ENCODE assay signal across 9 mouse cellular contexts in genomic region chr9:8899616-8900202, GRCm38 (mm10). TPM values are rescaled to one million over a fixed set of nuclear protein-coding genes. Genes with fewer than 3 reads are reported as not detected.
DNase-seq lines count a peak whose midpoint lies in the region; ATAC-seq and TF ChIP-seq lines count a peak whose summit lies in the region.
"Had no signal": no experiment of that assay in that cellular context is flagged by ENCODE, and none has a peak within 500 bp of the region (broad histone marks: within the 10 kb centered on the region; RNA-seq: fewer than 3 reads in every experiment).

Pgr (plus strand) TSS chr9:8899833.

- no peak for TF ChIP-seq CTCF in stomach, postnatal 0 days (IDR thresholded peaks at IDR 0.05; ENCODE audit: low read depth)

- H3K27me3 ChIP-seq in heart, embryonic 12.5 days (replicated peaks) = peaks cover 61% of the 10 kb centered on the region
- peaks cover 27% of the 10 kb centered on the region for H3K27me3 ChIP-seq in hindbrain, embryonic 11.5 days (ENCODE audit: control insufficient read depth, insufficient read depth, low read length)
- peaks cover 6% of the 10 kb centered on the region for H3K27me3 ChIP-seq in stomach, postnatal 0 days (ENCODE audit: control insufficient read depth, insufficient read depth, low read length)
- H3K27me3 ChIP-seq: CH12.LX had no signal

- intact Hi-C loops in heart, postnatal 14 days (cut with DNase I) = no loop called here

- H3K36me3 ChIP-seq in heart, embryonic 12.5 days = no peaks in the 10 kb centered on the region
- no peaks in the 10 kb centered on the region for H3K36me3 ChIP-seq in hindbrain, embryonic 11.5 days (ENCODE audit: control insufficient read depth, insufficient read depth, low read length)
- H3K36me3 ChIP-seq in stomach, postnatal 0 days (ENCODE audit: control insufficient read depth, insufficient read depth, low read length) = no peaks in the 10 kb centered on the region

- peak within 1 kb of the TSS; percentile 99 for H3K4me2 ChIP-seq in heart, embryonic 12.5 days
- peak within 1 kb of the TSS; percentile 96 for H3K4me2 ChIP-seq in hindbrain, embryonic 11.5 days (replicated peaks; ENCODE audit: low read depth, low read length)
- H3K4me2 ChIP-seq in stomach, postnatal 0 days (replicated peaks; ENCODE audit: low read depth) = peak within 1 kb of the TSS; percentile 77

- peak within 1 kb of the TSS; percentile 25; the same call in 1 of the 2 replicates for H3K9ac ChIP-seq in heart, embryonic 12.5 days
- peak within 1 kb of the TSS; percentile 15; the same call in 1 of the 2 replicates for H3K9ac ChIP-seq in hindbrain, embryonic 11.5 days (ENCODE audit: low read depth, low read length)
- H3K9ac ChIP-seq in stomach, postnatal 0 days (ENCODE audit: low read length) = peak within 1 kb of the TSS; percentile 41

- no peak within 1 kb of the TSS for H3K27ac ChIP-seq in heart, embryonic 12.5 days (ENCODE audit: poor library complexity, severe bottlenecking)
- no peak within 1 kb of the TSS for H3K27ac ChIP-seq in hindbrain, embryonic 11.5 days (ENCODE audit: low read depth, low read length)
- no peak within 1 kb of the TSS for H3K27ac ChIP-seq in stomach, postnatal 0 days (replicated peaks)

- WGBS in heart, embryonic 12.5 days = under 1% methylated on average over 16 of the region's 16 CpGs
- WGBS in hindbrain, embryonic 11.5 days = 1% methylated on average over 16 of the region's 16 CpGs
- under 1% methylated on average over 16 of the region's 16 CpGs for WGBS in stomach, postnatal 0 days

- peak within 1 kb of the TSS; percentile 69 for H3K4me3 ChIP-seq in heart, embryonic 12.5 days
- H3K4me3 ChIP-seq in hindbrain, embryonic 11.5 days (ENCODE audit: low read depth, low read length) = peak within 1 kb of the TSS; percentile 66
- peak within 1 kb of the TSS; percentile 51 for H3K4me3 ChIP-seq in stomach, postnatal 0 days (ENCODE audit: low read depth, low read length)

- no peak for DNase-seq in heart, postnatal 14 days
- DNase-seq in cerebellum, postnatal 14 days = peak; percentile 58 to 66
- DNase-seq in hindbrain, embryonic 11.5 days (ENCODE audit: low spot score) = peak; percentile 37
- DNase-seq in layer of hippocampus, postnatal 25 days (ENCODE audit: extremely low spot score in 1 of 2, low spot score in 1 of 2) = peak; percentile 7 to 11
- DNase-seq in lung, postnatal 36 days = peak; percentile 21
- DNase-seq in stomach, postnatal 0 days (ENCODE audit: low spot score) = peak; percentile 12
- no peak for DNase-seq in ovary, postnatal 14 days (ENCODE audit: low spot score)

- H3K9me3 ChIP-seq in heart, embryonic 12.5 days (replicated peaks) = no peaks in the 10 kb centered on the region
- no peaks in the 10 kb centered on the region for H3K9me3 ChIP-seq in hindbrain, embryonic 11.5 days (ENCODE audit: control insufficient read depth, low read length)
- no peaks in the 10 kb centered on the region for H3K9me3 ChIP-seq in stomach, postnatal 0 days (ENCODE audit: control insufficient read depth, low read length)

- peaks cover 21% of the 10 kb centered on the region for H3K4me1 ChIP-seq in heart, embryonic 12.5 days (replicated peaks)
- peaks cover 8% of the 10 kb centered on the region for H3K4me1 ChIP-seq in hindbrain, embryonic 11.5 days (replicated peaks; ENCODE audit: control insufficient read depth, insufficient read depth, low read length)
- peaks cover 2% of the 10 kb centered on the region for H3K4me1 ChIP-seq in stomach, postnatal 0 days (replicated peaks; ENCODE audit: control insufficient read depth, insufficient read depth)

- ATAC-seq in heart, embryonic 12.5 days (ENCODE audit: insufficient number of reproducible peaks, low FRiP score) = no peak
- ATAC-seq in hindbrain, embryonic 11.5 days (ENCODE audit: low FRiP score) = no peak
- ATAC-seq in stomach, postnatal 0 days (ENCODE audit: low FRiP score, low TSS enrichment) = no peak

- no peak for TF ChIP-seq EP300 in stomach, postnatal 0 days (optimal IDR thresholded peaks at IDR 0.05)

RNA-seq across cellular contexts. Expression of gene Pgr, which starts in this region (rescaled TPM):
- polyA plus RNA-seq in heart, embryonic 12.5 days (2016; fragmentation: Nextera tagmentation; extraction: Ambion mirVana) = 0.04 and 0.05 TPM in 2 replicates
- total RNA-seq in heart, postnatal 14 days (2021) = not detected
- polyA plus RNA-seq in hindbrain, embryonic 11.5 days (2014; fragmentation: Nextera tagmentation; extraction: Ambion mirVana) = 0.15 and 0.26 TPM in 2 replicates
- 10 to 100 TPM; 10.4 to 11.2 TPM for total RNA-seq in layer of hippocampus, postnatal 25 days (2021)
- 0.13 and 0.24 TPM in 2 replicates for polyA plus RNA-seq in stomach, postnatal 0 days (2015; fragmentation: Nextera tagmentation; extraction: Ambion mirVana)
- total RNA-seq: CH12.LX had no signal

Comparison
In these comparisons a context has a peak if more than half of its experiments do, and no peak if none do; other contexts are left out.
1. RNA of gene Pgr (total RNA-seq): 10.4 to 11.2 TPM in layer of hippocampus, postnatal 25 days; not detected in heart, postnatal 14 days; every median in the first group is over 10 times any median in the second.
2. Peak in DNase-seq, H3K4me3 ChIP-seq, H3K9ac ChIP-seq and H3K4me2 ChIP-seq in hindbrain, embryonic 11.5 days; RNA of the gene not detected or under 1 TPM.
3. Peak in DNase-seq, H3K4me3 ChIP-seq, H3K9ac ChIP-seq and H3K4me2 ChIP-seq in stomach, postnatal 0 days; RNA of the gene not detected or under 1 TPM.
4. DNase-seq: peak in cerebellum, postnatal 14 days (2 of 2), layer of hippocampus, postnatal 25 days (2 of 2) and lung, postnatal 36 days (single experiment); none in heart, postnatal 14 days (0 of 2) and ovary, postnatal 14 days (single experiment).
5. Peak in every context shown above with its lines, with median percentiles within 50 percentile points of each other: H3K4me2 ChIP-seq, H3K4me3 ChIP-seq and H3K9ac ChIP-seq.